Mouse (Mus musculus) forebrain, embryonic 14.5 days (tissue): ENCODE data around the gene Gm44596. TPM values are rescaled to one million over a fixed set of nuclear protein-coding genes. Genes with fewer than 3 reads are reported as not detected.

ENCODE experiments used
- ATAC-seq: fragments of 200-750 bp; cut with Nextera tagmentation; 2 replicates; pipeline ENCODE4 v1.8.0; 2017; ENCODE audit warnings: mild to moderate bottlenecking, moderate library complexity
- DNase-seq: peaks from one replicate; pipeline ENCODE4 v3.0.0-alpha.2; 2015; ENCODE audit warnings: low spot score
- H3K27ac ChIP-seq: fragments of 300-500 bp; sonication (generic); 2 replicates; pipeline ENCODE4 v1.5.1; 2014; ENCODE audit warnings: low read depth, mild to moderate bottlenecking, control low read depth, low read length, moderate library complexity
- H3K27me3 ChIP-seq: fragments of 300-500 bp; sonication (generic); replicated peaks from 2 replicates; pipeline ENCODE4 v1.6.1; 2014; ENCODE audit warnings: low read length, control low read depth, mixed read lengths; ENCODE audit not compliant: control insufficient read depth, insufficient read depth
- H3K36me3 ChIP-seq: fragments of 300-500 bp; sonication (generic); 2 replicates; pipeline ENCODE4 v1.6.1; 2014; ENCODE audit warnings: low read length, control low read depth; ENCODE audit not compliant: control insufficient read depth, insufficient read depth
- H3K4me1 ChIP-seq: fragments of 300-500 bp; sonication (generic); 2 replicates; pipeline ENCODE4 v1.6.1; 2014; ENCODE audit warnings: antibody characterized with exemption, low read length, control low read depth; ENCODE audit not compliant: control insufficient read depth, insufficient read depth
- H3K4me2 ChIP-seq: fragments of 300-500 bp; sonication (generic); 2 replicates; pipeline ENCODE4 v1.6.1; 2014; ENCODE audit warnings: mild to moderate bottlenecking, control low read depth, low read length
- H3K4me3 ChIP-seq: fragments of 300-500 bp; sonication (generic); 2 replicates; pipeline ENCODE4 v1.5.1; 2014; ENCODE audit warnings: low read depth, low read length, control low read depth
- H3K9ac ChIP-seq: fragments of 300-500 bp; sonication (generic); 2 replicates; pipeline ENCODE4 v1.6.1; 2014; ENCODE audit warnings: mild to moderate bottlenecking, low read length, control low read depth, moderate library complexity
- H3K9me3 ChIP-seq: fragments of 300-500 bp; sonication (generic); replicated peaks from 2 replicates; pipeline ENCODE4 v1.6.1; 2016; ENCODE audit warnings: low read length, control low read depth, mixed read lengths; ENCODE audit not compliant: control insufficient read depth
- WGBS: fragments of 180-500 bp; shearing (Covaris S2); extraction: QIAGEN DNeasy Blood & Tissue Kit; methylation state at CpG from one replicate; pipeline ENCODE4 v1.1.7; 2014; 5-methylcytosine and 5-hydroxymethylcytosine counted together
- polyA plus RNA-seq: library from polyadenylated mRNA; unstranded; fragments of >200 nt; fragmentation: Nextera tagmentation; extraction: Ambion mirVana; gene quantifications from 2 replicates; pipeline ENCODE4 v1.2.1, GENCODE M21; 2014

Gene Gm44596
- polyA plus RNA-seq, 1 experiment from 2014 or later: not detected

DNA sequence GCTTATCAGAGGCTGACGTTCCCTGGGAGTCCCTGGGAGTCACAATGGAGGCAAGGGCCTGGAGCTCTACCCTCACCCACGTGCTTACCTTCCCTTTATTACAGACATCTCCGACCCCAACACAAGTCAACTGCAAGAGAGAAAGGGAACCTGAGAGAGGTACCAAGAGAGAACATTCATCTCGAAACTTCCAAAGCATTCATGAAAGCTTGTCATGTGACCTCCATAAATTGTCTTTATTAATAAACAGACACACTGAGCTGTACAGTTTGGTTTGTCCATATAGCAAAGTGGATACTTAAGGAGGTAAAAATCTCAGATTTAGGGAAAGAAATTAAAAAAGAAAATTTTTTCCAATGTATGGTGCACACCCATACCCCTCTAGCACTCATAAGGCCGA, 40.9 kb downstream of the Gm44596 start:
- DNase-seq: no peak

DNA sequence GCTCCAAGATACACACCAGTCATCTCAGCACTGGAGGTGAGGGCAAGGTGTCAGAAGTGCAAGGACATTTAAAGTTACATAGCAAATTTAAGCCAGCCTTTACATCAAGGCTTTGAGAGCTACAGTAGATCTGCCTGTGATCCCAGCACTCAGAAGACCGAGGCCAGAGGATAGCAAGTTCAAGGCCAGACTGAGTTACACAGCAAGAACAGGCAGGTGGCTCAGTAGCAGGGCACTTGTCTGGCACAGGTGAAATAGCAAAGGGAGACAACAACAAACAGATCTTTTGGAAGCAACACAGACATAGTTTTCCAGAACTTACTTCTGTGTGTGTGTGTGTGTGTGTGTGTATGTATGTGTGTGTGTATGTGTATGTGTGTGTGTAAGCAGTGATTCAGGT, 42.8 kb downstream of the Gm44596 start:
- 100% methylated on average over 1 of the region's 1 CpGs for WGBS
- peaks cover 9% of the 10 kb centered on the region; the same call in 1 of the 2 replicates for H3K36me3 ChIP-seq
- no peaks in the 10 kb centered on the region for H3K9me3 ChIP-seq
- H3K4me2 ChIP-seq: no peak overlapping the region
- DNase-seq (no peak), ATAC-seq (no peak)
- H3K27ac ChIP-seq: no peak overlapping the region
- H3K4me1 ChIP-seq: no peaks in the 10 kb centered on the region
- H3K4me3 ChIP-seq: no peak overlapping the region
- H3K27me3 ChIP-seq: no peaks in the 10 kb centered on the region
- no peak overlapping the region for H3K9ac ChIP-seq

More for the DNA sequence above, 40.9 kb downstream of the Gm44596 start:
- no peak for ATAC-seq
- H3K4me3 ChIP-seq: no peak overlapping the region
- peaks cover 21% of the 10 kb centered on the region for H3K36me3 ChIP-seq
- H3K4me1 ChIP-seq: no peaks in the 10 kb centered on the region
- no peaks in the 10 kb centered on the region for H3K27me3 ChIP-seq
- H3K9ac ChIP-seq: no peak overlapping the region
- no peak overlapping the region for H3K27ac ChIP-seq
- no peaks in the 10 kb centered on the region for H3K9me3 ChIP-seq
- no peak overlapping the region for H3K4me2 ChIP-seq
- 90% methylated on average over 5 of the region's 5 CpGs for WGBS

DNA sequence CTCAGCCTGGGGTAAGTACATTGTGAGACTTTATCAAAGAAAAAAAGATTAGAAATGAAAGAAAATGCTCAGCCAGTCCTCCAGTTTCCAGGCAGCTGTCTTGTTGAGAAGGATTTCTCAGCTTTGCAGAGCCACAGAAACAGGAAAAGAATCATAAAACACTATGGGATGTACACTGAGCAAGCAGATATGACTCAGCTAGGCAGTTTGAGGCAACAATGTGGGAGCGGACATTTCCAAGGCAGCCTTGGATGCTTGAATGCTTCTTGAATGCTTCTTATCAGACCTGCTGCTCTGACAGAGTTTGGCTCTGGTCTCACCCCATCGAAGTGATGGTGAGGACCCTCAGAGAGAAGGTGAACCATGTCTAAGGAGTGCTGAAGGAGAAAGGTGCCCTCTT, 45.7 kb downstream of the Gm44596 start:
- no peak for DNase-seq
- Histone ChIP-seq H3K36me3 (no peaks in the 10 kb centered on the region), H3K4me1 (peaks cover 3% of the 10 kb centered on the region; the same call in 1 of the 2 replicates), H3K27me3 (no peaks in the 10 kb centered on the region), H3K4me3 (no peak overlapping the region), H3K9ac (no peak overlapping the region), H3K4me2 (no peak overlapping the region), H3K27ac (no peak overlapping the region), H3K9me3 (no peaks in the 10 kb centered on the region)
- no peak for ATAC-seq
- 94% methylated on average over 2 of the region's 2 CpGs for WGBS

DNA sequence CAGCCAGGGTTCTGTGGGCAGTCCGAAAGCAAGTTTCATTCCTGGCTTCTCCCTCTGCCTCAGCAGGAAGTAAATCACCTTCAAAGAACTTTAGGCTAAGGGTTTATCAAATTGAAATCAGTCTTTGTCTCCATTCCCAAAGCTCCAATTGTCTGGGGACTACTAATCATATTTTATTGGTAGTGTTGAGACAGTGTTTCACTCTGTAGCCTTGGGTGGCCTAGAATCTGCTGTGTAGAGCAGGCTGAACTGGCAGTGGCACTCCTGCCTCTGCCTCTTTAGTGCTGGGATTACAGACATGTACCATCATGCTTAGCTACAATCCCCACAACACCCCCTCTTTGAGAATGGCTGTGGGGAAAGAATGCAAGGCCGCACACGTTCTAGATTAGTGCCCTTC, 46.2 kb downstream of the Gm44596 start:
- H3K9me3 ChIP-seq: no peaks in the 10 kb centered on the region
- H3K27me3 ChIP-seq: no peaks in the 10 kb centered on the region
- DNase-seq (no peak), ATAC-seq (no peak)
- no peak overlapping the region for H3K27ac ChIP-seq
- no peak overlapping the region for H3K4me2 ChIP-seq
- H3K4me1 ChIP-seq: peaks cover 3% of the 10 kb centered on the region; the same call in 1 of the 2 replicates
- no peaks in the 10 kb centered on the region for H3K36me3 ChIP-seq
- WGBS: 87% methylated on average over 3 of the region's 3 CpGs
- no peak overlapping the region for H3K9ac ChIP-seq
- no peak overlapping the region for H3K4me3 ChIP-seq

DNA sequence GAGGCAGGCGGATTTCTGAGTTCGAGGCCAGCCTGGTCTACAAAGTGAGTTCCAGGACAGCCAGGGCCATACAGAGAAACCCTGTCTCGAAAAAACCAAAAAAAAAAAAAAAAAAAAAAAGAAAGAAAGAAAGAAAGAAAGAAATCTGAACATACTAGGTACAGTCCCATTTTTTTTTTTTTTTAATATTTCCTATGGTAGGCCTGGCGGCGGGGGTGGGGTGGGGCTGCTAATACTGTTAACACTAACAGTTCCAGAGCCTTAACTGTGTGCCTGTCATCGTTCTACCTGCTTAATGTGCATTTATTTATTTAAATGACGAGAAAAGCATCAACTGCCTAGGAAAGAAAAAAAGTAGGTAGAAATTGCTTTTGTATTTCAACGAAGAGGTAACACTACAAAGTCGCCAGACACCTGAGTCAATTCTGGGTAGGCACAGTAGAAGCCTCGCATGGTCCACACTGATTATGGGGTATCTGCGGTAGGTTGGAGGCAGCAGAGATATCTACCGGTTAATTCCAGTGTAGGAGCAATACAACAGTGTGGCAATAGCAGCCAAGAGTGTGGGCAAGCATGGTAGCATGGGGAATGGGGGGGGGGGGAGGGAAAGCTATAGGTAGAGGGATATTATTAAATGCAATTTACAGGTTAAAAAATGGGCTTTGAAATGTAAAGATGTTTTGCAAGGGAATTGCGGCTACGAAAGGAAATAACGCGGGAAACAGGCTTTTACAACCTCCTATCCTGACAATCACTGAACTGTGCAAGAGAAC, 48.4 kb downstream of the Gm44596 start:
- H3K9me3 ChIP-seq: no peaks in the 10 kb centered on the region
- no peaks in the 10 kb centered on the region for H3K27me3 ChIP-seq
- DNase-seq: peak; percentile 27
- H3K4me3 ChIP-seq: peak overlapping the region; percentile 55
- peaks cover 3% of the 10 kb centered on the region; the same call in 1 of the 2 replicates for H3K4me1 ChIP-seq
- H3K36me3 ChIP-seq: peaks cover 7% of the 10 kb centered on the region
- peak overlapping the region; percentile 97 for H3K27ac ChIP-seq
- peak; percentile 45 for ATAC-seq
- peak overlapping the region; percentile 75 for H3K9ac ChIP-seq
- 45% methylated on average over 15 of the region's 16 CpGs for WGBS
- H3K4me2 ChIP-seq: peak overlapping the region; percentile 59

DNA sequence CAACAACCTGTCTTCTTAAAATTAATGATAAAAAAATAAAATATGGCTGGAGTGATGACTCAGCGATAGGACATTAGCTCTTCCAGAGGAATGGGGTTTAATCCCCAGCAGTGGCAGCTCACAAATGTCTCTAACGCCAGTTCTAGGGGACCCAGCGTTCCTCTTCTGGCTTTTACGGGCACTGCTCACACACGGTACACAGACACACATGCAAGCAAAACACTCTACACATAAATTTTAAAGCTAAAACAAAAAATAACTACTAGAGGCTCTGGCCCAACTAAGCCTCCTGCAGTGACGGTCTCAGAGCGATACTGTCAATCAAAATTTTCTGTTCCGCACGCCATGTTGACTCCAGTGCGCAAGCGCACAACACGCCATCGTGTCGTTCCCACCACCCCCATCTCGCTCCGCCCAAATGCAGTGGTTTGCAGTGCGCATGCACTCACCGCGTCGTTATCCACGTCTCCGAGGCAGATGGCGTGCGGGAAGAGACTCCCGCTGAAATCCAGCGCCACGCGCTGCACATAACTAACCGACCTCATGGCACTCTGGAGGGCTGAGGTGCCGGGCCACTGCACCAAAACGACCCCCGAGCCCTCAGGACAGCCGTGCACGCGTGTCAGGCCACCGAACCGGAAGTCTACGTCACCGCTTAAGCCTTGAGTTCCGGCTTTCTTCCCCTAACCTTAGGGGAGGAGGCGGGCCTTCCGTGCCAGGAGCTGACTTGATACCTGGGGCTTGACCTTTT, 49.1 kb downstream of the Gm44596 start, which contains the start of gene Itfg2:
Gene Itfg2, minus strand, starts transcription at position 663 of the 751 bp plus-strand sequence.
- H3K36me3 ChIP-seq: peaks cover 15% of the 10 kb centered on the region
- H3K9me3 ChIP-seq: no peaks in the 10 kb centered on the region
- H3K27me3 ChIP-seq: no peaks in the 10 kb centered on the region
- DNase-seq (peak; percentile 99), ATAC-seq (peak; percentile 96)
- under 1% methylated on average over 42 of the region's 42 CpGs for WGBS
- H3K27ac ChIP-seq: peak within 1 kb of the TSS; percentile 97
- peak within 1 kb of the TSS; percentile 59 for H3K4me2 ChIP-seq
- peak within 1 kb of the TSS; percentile 75 for H3K9ac ChIP-seq
- H3K4me3 ChIP-seq: peak within 1 kb of the TSS; percentile 55
- peaks cover 3% of the 10 kb centered on the region; the same call in 1 of the 2 replicates for H3K4me1 ChIP-seq

DNA sequence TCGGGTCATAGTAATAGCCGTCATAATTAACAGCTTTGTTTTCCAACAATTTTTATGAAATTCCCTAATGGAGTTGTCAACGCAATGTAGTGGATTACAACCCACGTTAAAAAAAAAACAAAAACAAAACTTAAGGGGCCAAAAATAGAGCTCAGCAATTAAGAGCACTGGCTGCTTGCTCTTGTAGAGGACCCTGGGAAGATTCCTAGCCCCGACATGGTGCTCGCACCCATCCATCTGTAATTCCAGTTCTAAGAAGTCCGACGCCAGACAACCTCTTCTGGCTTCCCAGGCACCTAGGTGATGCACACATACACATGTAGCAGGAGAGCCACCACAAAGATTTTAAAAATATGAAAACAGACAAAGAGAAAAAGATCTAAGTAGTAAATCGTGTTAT, 49.7 kb downstream of the Gm44596 start:
- ATAC-seq: no peak; the same call in 1 of the 2 replicates

DNA sequence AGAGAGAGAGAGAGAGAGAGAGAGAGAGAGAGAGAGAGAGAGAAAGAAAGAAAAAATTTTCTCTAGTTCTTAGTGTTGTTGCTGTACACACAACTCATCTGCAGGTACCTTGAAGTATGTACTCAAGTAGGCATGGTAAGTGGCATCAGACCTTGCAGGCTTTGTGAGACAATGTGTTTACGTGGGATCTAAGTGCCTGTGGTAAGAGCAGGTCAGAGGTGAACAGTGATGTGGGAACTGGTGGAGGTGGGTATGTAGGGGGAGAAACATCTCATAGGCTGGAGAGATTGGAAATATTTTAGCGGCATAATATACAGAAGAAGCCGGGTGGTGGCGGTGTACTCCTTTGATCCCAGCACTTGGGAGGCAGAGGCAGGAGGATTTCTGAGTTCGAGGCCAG, 52.3 kb downstream of the Gm44596 start:
- peaks cover 3% of the 10 kb centered on the region; the same call in 1 of the 2 replicates for H3K4me1 ChIP-seq
- DNase-seq (no peak), ATAC-seq (no peak)
- no peaks in the 10 kb centered on the region for H3K27me3 ChIP-seq
- no peaks in the 10 kb centered on the region for H3K9me3 ChIP-seq
- 93% methylated on average over 5 of the region's 5 CpGs for WGBS
- H3K4me3 ChIP-seq: no peak overlapping the region
- peaks cover 45% of the 10 kb centered on the region for H3K36me3 ChIP-seq
- H3K27ac ChIP-seq: no peak overlapping the region
- no peak overlapping the region for H3K4me2 ChIP-seq
- no peak overlapping the region for H3K9ac ChIP-seq

More for the DNA sequence above, 49.7 kb downstream of the Gm44596 start:
- Histone ChIP-seq H3K27ac (no peak overlapping the region; the same call in 1 of the 2 replicates), H3K27me3 (no peaks in the 10 kb centered on the region), H3K4me1 (peaks cover 3% of the 10 kb centered on the region; the same call in 1 of the 2 replicates), H3K9ac (peak overlapping the region; percentile 75), H3K4me2 (peak overlapping the region; percentile 59), H3K4me3 (peak overlapping the region; percentile 55), H3K9me3 (no peaks in the 10 kb centered on the region), H3K36me3 (peaks cover 21% of the 10 kb centered on the region)
- no peak for DNase-seq
- 20% methylated on average over 9 of the region's 9 CpGs for WGBS
